Mouse (Mus musculus) lung, postnatal 10 days (tissue): Measurements from ENCODE around the gene Rbm5.

Experiments used
- DNase-seq: peaks from one replicate; pipeline ENCODE4 v3.0.0; 2021

Gene Rbm5

GRCm38 (mm10) chr9:107699376-107699980 lies 71.3 kb downstream of the Rbm5 start:
- DNase-seq, result no peak

GRCm38 (mm10) chr9:107698611-107699190 lies 72.1 kb downstream of the Rbm5 start:
- DNase-seq, result peak; percentile 70

GRCm38 (mm10) chr9:107697811-107698521 lies 72.8 kb downstream of the Rbm5 start:
- DNase-seq, result peak; percentile 68

- peak; percentile 73 for DNase-seq
Measured at GRCm38 (mm10) chr9:107696845-107697610, 73.8 kb downstream of the Rbm5 start.

GRCm38 (mm10) chr9:107696106-107696479 lies 74.7 kb downstream of the Rbm5 start:
- no peak for DNase-seq

- no peak for DNase-seq
Measured at GRCm38 (mm10) chr9:107695441-107696105, 75.2 kb downstream of the Rbm5 start.

- peak; percentile 73 for DNase-seq
Measured at GRCm38 (mm10) chr9:107694627-107695026, 76.2 kb downstream of the Rbm5 start.

- no peak for DNase-seq
Measured at GRCm38 (mm10) chr9:107693433-107693987, 77.3 kb downstream of the Rbm5 start.

- no peak for DNase-seq
Measured at GRCm38 (mm10) chr9:107692785-107693184, 78.0 kb downstream of the Rbm5 start.

GRCm38 (mm10) chr9:107690391-107690790 lies 80.4 kb downstream of the Rbm5 start:
- DNase-seq, result no peak
